Mouse (Mus musculus): ENCODE results near the gene Atp5mpl.

GRCm38 (mm10) chr12:111936706-111937550 lies 29.8 kb downstream of the Atp5mpl start:
- TF ChIP-seq CTCF (IDR thresholded peaks at IDR 0.05; ENCODE audit: borderline replicate concordance, insufficient read depth, low read length) (no peak), POLR2A (IDR thresholded peaks at IDR 0.05; ENCODE audit: low read depth, low read length) (no peak)

Data from embryonic fibroblast, embryonic 13.5 days (primary cell).